Mouse (Mus musculus): ENCODE measurements around the gene Gm498.

DNA sequence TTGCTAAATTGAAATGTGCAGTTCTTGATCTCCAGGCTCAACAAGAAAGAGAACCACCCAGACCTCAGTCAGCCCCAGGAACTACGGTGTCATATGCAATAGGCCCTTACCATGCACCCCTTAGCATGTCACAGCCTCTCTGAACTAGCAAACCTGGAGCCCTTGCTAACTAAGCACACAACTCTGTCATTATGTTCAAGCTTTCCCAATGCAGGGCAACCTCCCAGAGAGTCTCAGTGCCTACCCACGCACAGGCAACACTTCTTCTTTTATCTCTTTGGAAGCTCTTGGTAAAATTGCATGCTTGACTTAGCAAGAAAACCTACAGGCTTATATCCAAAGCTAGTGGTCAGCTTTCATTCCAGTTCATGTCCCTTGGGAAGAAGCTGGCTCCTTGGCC is 24.5 kb downstream of the Gm498 start:
- TF ChIP-seq CTCF (IDR thresholded peaks at IDR 0.05; ENCODE audit: borderline replicate concordance, control insufficient read depth, extremely low read depth, insufficient read depth, low read length, poor library complexity) (no peak), POLR2A (IDR thresholded peaks at IDR 0.05; ENCODE audit: control insufficient read depth, extremely low read depth, insufficient read depth, low read length, poor library complexity) (no peak)

Data from thymus, adult 2 months (tissue).